Mouse (Mus musculus) embryonic facial prominence, embryonic 12.5 days (tissue): ENCODE results near the gene Eipr1. TPM values are rescaled to one million over a fixed set of nuclear protein-coding genes. Genes with fewer than 3 reads are reported as not detected.

ENCODE experiments used
- ATAC-seq: fragments of 200-750 bp; cut with Nextera tagmentation; 2 replicates; pipeline ENCODE4 v1.8.0; 2017; ENCODE audit not compliant: insufficient number of reproducible peaks, insufficient read depth, low FRiP score, low TSS enrichment
- H3K27ac ChIP-seq: fragments of 300-500 bp; sonication (generic); 2 replicates; pipeline ENCODE4 v1.5.1; 2016; ENCODE audit warnings: mild to moderate bottlenecking
- H3K27me3 ChIP-seq: fragments of 300-500 bp; sonication (generic); 2 replicates; pipeline ENCODE4 v1.6.1; 2016; ENCODE audit warnings: mild to moderate bottlenecking, moderate library complexity
- H3K36me3 ChIP-seq: fragments of 300-500 bp; sonication (generic); 2 replicates; pipeline ENCODE4 v1.6.1; 2016; ENCODE audit warnings: mild to moderate bottlenecking
- H3K4me1 ChIP-seq: fragments of 300-500 bp; sonication (generic); 2 replicates; pipeline ENCODE4 v1.6.1; 2016
- H3K4me2 ChIP-seq: fragments of 300-500 bp; sonication (generic); replicated peaks from 2 replicates; pipeline ENCODE4 v1.6.1; 2016; ENCODE audit warnings: mild to moderate bottlenecking, moderate library complexity
- H3K4me3 ChIP-seq: fragments of 300-500 bp; sonication (generic); 2 replicates; pipeline ENCODE4 v1.5.1; 2016; ENCODE audit warnings: mild to moderate bottlenecking
- H3K9ac ChIP-seq: fragments of 300-500 bp; sonication (generic); 2 replicates; pipeline ENCODE4 v1.6.1; 2016; ENCODE audit warnings: mild to moderate bottlenecking, moderate library complexity
- H3K9me3 ChIP-seq: fragments of 300-500 bp; sonication (generic); 2 replicates; pipeline ENCODE4 v1.6.1; 2016; ENCODE audit warnings: mild to moderate bottlenecking, moderate library complexity
- WGBS: fragments of 180-500 bp; shearing (Covaris S2); methylation state at CpG from one replicate; pipeline ENCODE4 v1.1.7; 2016; 5-methylcytosine and 5-hydroxymethylcytosine counted together
- polyA plus RNA-seq: library from polyadenylated mRNA; unstranded; fragments of >200 nt; fragmentation: Nextera tagmentation; extraction: Ambion mirVana; gene quantifications from 2 replicates; pipeline ENCODE4 v1.2.1, GENCODE M21; 2016

Gene Eipr1
- polyA plus RNA-seq, 1 experiment from 2014 or later = 31.1 TPM

- Histone ChIP-seq H3K27me3 (no peaks in the 10 kb centered on the region), H3K4me3 (no peak overlapping the region), H3K36me3 (no peaks in the 10 kb centered on the region), H3K9ac (no peak overlapping the region), H3K4me2 (no peak overlapping the region), H3K4me1 (no peaks in the 10 kb centered on the region), H3K9me3 (no peaks in the 10 kb centered on the region), H3K27ac (0 out of 2 replicates have a peak overlapping the region, but pooled peaks have one; percentile 23)
- ATAC-seq = no peak
- WGBS = 41% methylated on average over 5 of the region's 5 CpGs
These were observed 108.6 kb downstream of the Eipr1 start for GRCm38 (mm10) chr12:28860264-28860560.

DNA sequence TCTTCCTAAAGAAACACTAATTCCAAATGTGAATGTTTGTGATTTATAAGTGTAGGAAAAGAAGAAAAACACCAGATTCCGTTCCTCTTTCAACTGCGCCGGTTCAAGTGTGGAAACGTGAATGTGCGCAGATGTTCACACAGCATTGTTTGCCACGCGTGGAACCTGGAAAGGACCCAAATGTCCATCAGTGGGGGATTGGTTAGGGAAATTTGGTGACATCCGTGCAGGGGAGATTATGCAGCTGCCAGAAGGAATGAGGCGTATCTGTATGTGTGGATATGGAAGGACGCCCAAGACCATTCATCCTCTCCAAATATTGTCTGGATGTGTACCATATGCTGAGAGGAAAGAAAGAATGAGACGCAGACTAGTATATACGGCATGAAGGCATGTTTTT is 111.7 kb downstream of the Eipr1 start:
- no peak for ATAC-seq
- Histone ChIP-seq H3K27me3 (no peaks in the 10 kb centered on the region), H3K4me2 (no peak overlapping the region), H3K4me1 (no peaks in the 10 kb centered on the region), H3K27ac (no peak overlapping the region), H3K36me3 (peaks cover 4% of the 10 kb centered on the region; the same call in 1 of the 2 replicates), H3K9ac (no peak overlapping the region), H3K9me3 (no peaks in the 10 kb centered on the region), H3K4me3 (no peak overlapping the region)
- WGBS = 89% methylated on average over 12 of the region's 12 CpGs

DNA sequence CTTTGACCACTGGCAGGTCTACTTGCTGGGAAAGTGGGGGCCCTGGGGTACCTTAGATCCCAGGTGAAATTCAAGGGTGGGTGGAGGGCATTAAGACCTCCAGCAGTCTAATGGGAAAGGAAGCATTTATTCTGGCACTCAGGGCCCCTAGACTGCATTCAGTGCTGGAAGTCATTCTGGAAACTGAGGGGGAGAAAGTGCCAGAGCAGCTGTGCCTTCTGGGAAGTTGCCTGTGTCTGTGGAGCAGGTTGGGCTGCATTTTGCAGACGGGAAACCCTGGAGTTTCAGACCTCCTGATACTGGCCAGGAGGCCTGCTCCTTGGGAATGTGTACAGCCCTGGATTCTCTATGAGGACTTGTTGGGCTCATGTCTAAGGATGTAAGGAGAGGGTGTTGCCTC is 114.5 kb downstream of the Eipr1 start:
- H3K36me3 ChIP-seq = peaks cover 4% of the 10 kb centered on the region; the same call in 1 of the 2 replicates
- no peak for ATAC-seq
- no peak overlapping the region for H3K4me3 ChIP-seq
- no peak overlapping the region for H3K9ac ChIP-seq
- no peaks in the 10 kb centered on the region for H3K9me3 ChIP-seq
- H3K27me3 ChIP-seq = no peaks in the 10 kb centered on the region
- H3K27ac ChIP-seq = no peak overlapping the region
- H3K4me2 ChIP-seq = no peak overlapping the region
- H3K4me1 ChIP-seq = no peaks in the 10 kb centered on the region
- WGBS = 74% methylated on average over 1 of the region's 1 CpGs

- H3K4me2 ChIP-seq = no peak overlapping the region
- 88% methylated on average over 4 of the region's 4 CpGs for WGBS
- no peak for ATAC-seq
- no peak overlapping the region for H3K4me3 ChIP-seq
- H3K27ac ChIP-seq = no peak overlapping the region
- peaks cover 4% of the 10 kb centered on the region; the same call in 1 of the 2 replicates for H3K36me3 ChIP-seq
- H3K9me3 ChIP-seq = no peaks in the 10 kb centered on the region
- no peaks in the 10 kb centered on the region for H3K4me1 ChIP-seq
- H3K27me3 ChIP-seq = no peaks in the 10 kb centered on the region
- H3K9ac ChIP-seq = no peak overlapping the region
These were observed 117.2 kb downstream of the Eipr1 start for GRCm38 (mm10) chr12:28868794-28869193.

DNA sequence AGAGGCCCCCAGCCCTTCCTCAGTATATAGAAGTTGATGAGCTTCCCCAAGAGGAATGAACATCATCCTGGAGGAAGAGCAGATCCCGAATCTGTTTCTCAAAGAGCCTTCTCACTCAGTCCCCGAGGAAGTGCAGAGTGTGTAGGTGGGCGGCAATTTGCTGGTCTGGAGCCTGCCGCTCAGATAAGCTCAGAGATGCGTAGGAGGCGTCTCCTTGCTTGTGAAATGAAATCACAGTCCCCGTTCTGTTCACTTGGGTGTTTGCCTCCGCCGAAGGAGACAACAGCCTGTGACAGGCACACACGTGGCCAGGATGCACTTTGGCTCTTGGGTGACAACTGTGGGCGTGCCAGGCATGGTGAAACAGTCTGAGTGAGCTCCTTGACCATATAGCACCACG is 120.7 kb downstream of the Eipr1 start:
- Histone ChIP-seq H3K9ac (no peak overlapping the region), H3K4me3 (no peak overlapping the region), H3K27me3 (no peaks in the 10 kb centered on the region), H3K36me3 (no peaks in the 10 kb centered on the region), H3K9me3 (no peaks in the 10 kb centered on the region), H3K27ac (no peak overlapping the region), H3K4me2 (no peak overlapping the region), H3K4me1 (no peaks in the 10 kb centered on the region)
- 86% methylated on average over 12 of the region's 12 CpGs for WGBS
- ATAC-seq = no peak

GRCm38 (mm10) chr12:28874781-28875251 is 123.2 kb downstream of the Eipr1 start:
- ATAC-seq = no peak
- WGBS = 75% methylated on average over 8 of the region's 8 CpGs
- Histone ChIP-seq H3K36me3 (no peaks in the 10 kb centered on the region), H3K9me3 (no peaks in the 10 kb centered on the region), H3K4me2 (no peak overlapping the region), H3K4me1 (no peaks in the 10 kb centered on the region), H3K4me3 (no peak overlapping the region), H3K27ac (no peak overlapping the region), H3K9ac (no peak overlapping the region), H3K27me3 (no peaks in the 10 kb centered on the region)

GRCm38 (mm10) chr12:28875471-28875870 is 123.9 kb downstream of the Eipr1 start:
- ATAC-seq = no peak
- H3K4me2 ChIP-seq = no peak overlapping the region
- no peaks in the 10 kb centered on the region; the same call in 1 of the 2 replicates for H3K4me1 ChIP-seq
- H3K9ac ChIP-seq = no peak overlapping the region
- no peak overlapping the region for H3K27ac ChIP-seq
- WGBS = 86% methylated on average over 8 of the region's 8 CpGs
- no peaks in the 10 kb centered on the region for H3K27me3 ChIP-seq
- H3K36me3 ChIP-seq = no peaks in the 10 kb centered on the region
- no peaks in the 10 kb centered on the region for H3K9me3 ChIP-seq
- no peak overlapping the region for H3K4me3 ChIP-seq

DNA sequence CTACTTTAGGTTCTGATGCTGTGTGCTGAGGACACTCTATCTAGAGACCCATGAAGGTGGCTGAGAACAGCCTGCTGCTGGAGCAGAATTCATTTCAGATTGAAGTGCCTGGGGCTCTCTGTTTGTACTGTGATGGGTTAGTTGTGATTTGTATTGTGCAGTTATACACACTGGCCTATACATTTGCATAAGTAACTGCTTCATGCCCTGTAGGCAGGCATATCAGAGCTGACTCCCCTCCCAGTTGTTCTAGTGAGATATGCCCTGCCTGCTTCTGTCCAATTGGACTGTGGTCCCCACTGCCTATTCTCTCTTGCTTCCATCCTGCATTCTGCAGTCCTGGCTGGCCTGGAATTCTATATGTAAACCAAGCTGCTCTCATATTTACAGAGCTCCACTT is 128.9 kb downstream of the Eipr1 start:
- no peak overlapping the region for H3K4me2 ChIP-seq
- ATAC-seq = no peak
- H3K36me3 ChIP-seq = no peaks in the 10 kb centered on the region
- no peaks in the 10 kb centered on the region for H3K27me3 ChIP-seq
- no peak overlapping the region for H3K4me3 ChIP-seq
- H3K27ac ChIP-seq = no peak overlapping the region
- H3K9ac ChIP-seq = no peak overlapping the region
- H3K4me1 ChIP-seq = no peaks in the 10 kb centered on the region; the same call in 1 of the 2 replicates
- H3K9me3 ChIP-seq = no peaks in the 10 kb centered on the region

DNA sequence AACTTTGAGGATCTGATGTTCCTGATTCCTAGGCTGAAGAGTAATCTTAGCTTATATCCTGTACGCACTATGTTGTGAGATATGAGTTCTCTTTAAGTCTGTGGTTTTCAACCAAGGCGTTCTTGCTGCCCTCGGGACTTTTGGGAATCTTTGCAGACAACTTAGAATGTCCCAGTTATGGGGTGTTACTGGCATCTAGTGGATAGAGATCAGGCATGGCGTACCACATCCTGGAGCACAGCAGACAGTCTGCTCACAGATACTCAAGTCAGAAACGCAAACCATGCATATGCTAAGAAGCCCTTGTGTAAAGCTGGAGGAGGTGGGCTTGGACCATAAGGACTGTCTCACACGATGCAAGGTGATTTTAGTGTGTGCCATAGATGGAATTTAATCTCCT is 136.1 kb downstream of the Eipr1 start:
- WGBS = 83% methylated on average over 6 of the region's 6 CpGs
- no peak for ATAC-seq
- no peak overlapping the region for H3K9ac ChIP-seq

DNA sequence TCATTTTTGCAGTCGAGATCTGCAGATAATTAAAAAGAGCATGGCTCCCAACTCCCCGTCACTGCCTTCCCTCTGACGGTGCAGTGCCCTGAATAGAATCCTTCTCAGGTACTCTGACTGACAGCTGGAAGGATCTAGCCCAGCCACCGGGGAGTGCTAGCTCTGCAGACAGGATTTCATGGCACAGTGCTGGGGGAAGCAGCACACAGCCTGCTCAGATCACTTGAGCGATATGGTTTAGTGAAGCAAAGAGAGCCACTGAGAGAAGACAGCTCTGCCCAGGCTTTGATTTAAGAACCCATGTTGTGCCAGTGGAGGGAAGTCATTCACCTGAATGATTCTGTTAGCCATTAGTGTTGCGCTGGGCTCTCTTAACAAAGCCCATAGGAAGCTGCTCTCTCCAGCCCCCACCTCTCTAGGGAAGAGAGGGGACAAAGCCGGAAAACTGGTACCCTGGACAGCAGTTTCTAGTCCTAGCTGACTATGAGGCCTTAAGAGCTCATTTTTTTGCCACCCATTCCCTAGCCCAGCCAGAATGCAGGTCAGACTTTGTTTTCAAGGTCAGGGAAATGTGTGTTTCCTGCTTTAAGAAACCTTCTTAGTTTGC is 137.6 kb downstream of the Eipr1 start:
- H3K4me3 ChIP-seq = no peak overlapping the region
- H3K4me2 ChIP-seq = no peak overlapping the region
- no peak for ATAC-seq
- 34% methylated on average over 7 of the region's 7 CpGs for WGBS
- no peak overlapping the region for H3K27ac ChIP-seq
- H3K4me1 ChIP-seq = no peaks in the 10 kb centered on the region
- H3K36me3 ChIP-seq = no peaks in the 10 kb centered on the region
- H3K9ac ChIP-seq = no peak overlapping the region
- H3K27me3 ChIP-seq = peaks cover 10% of the 10 kb centered on the region; the same call in 1 of the 2 replicates
- no peaks in the 10 kb centered on the region for H3K9me3 ChIP-seq

More for the DNA sequence above, 136.1 kb downstream of the Eipr1 start:
- no peak overlapping the region for H3K4me3 ChIP-seq
- no peak overlapping the region for H3K27ac ChIP-seq
- no peaks in the 10 kb centered on the region for H3K9me3 ChIP-seq
- peaks cover 10% of the 10 kb centered on the region; the same call in 1 of the 2 replicates for H3K27me3 ChIP-seq
- no peaks in the 10 kb centered on the region for H3K4me1 ChIP-seq
- no peaks in the 10 kb centered on the region for H3K36me3 ChIP-seq
- no peak overlapping the region for H3K4me2 ChIP-seq

DNA sequence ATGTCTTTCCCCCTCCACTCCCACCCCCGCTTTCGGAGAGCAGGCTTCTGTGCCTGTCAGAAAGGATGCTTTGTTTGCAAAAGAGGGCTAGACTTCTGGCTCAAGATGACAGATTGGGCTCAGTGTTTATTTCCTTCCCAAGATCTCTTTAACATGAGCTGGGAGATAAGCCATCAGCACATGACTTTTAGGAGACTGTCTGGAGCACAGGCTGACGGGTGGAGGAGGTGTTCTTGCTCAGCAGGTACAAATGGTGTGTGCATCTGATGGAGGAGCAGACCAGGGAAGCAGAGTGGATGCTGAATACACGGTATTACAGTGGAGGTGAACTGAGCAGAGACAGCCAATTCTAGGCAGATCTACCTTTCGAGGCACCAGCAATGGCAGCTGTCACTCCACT is 139.9 kb downstream of the Eipr1 start:
- Histone ChIP-seq H3K9ac (no peak overlapping the region), H3K9me3 (no peaks in the 10 kb centered on the region), H3K4me2 (no peak overlapping the region), H3K4me1 (peaks cover 8% of the 10 kb centered on the region; the same call in 1 of the 2 replicates), H3K27ac (no peak overlapping the region), H3K27me3 (peaks cover 10% of the 10 kb centered on the region; the same call in 1 of the 2 replicates), H3K36me3 (no peaks in the 10 kb centered on the region), H3K4me3 (no peak overlapping the region)
- ATAC-seq = no peak
- WGBS = 52% methylated on average over 5 of the region's 5 CpGs

DNA sequence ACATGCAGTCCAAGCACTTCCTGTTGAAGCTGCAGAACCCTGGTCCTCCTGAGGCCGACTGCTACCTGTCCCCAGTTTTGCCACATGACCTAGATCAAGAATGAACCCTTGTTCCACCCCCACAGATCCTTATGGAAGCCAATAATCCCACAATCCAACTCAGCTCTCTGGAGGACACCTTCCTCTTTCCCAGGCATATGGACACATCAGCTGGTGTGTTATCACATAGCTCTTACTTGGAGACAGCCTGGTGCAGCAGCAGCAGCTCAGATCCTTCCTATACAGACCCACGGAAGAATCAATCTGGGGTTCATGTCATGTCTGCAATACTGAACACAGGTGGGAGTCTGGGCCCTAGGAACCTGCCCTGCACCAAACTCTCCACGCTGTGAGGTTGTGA is 145.0 kb downstream of the Eipr1 start:
- Histone ChIP-seq H3K36me3 (no peaks in the 10 kb centered on the region), H3K9me3 (no peaks in the 10 kb centered on the region), H3K27ac (no peak overlapping the region), H3K4me2 (no peak overlapping the region), H3K27me3 (no peaks in the 10 kb centered on the region), H3K4me3 (no peak overlapping the region), H3K9ac (no peak overlapping the region), H3K4me1 (peaks cover 8% of the 10 kb centered on the region; the same call in 1 of the 2 replicates)
- no peak for ATAC-seq
- WGBS = 84% methylated on average over 3 of the region's 3 CpGs
